Mouse (Mus musculus): ENCODE results near the gene Il16. TPM values are rescaled to one million over a fixed set of nuclear protein-coding genes. Genes with fewer than 3 reads are reported as not detected.

Gene Il16
- polyA plus RNA-seq, 1 experiment from 2014 or later, result 0.70 TPM

DNA sequence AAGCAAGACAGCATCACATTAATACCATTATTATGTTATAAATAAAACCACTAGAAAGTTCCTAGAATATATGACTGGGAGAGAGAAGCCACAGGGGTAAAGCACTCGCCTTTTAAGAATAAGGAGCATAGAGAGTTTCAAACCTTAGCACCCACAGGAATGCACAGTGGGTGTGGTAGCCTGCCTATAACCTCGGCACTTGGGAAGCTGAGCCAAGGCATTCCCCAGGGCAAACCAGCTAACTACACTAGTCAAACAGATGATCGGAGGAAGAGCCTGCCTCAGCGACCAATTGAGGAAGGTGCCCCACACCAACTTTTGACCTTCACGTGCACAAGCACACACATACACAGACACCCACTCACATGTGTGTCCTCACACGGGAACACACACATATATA lies 14.2 kb downstream of the Il16 start:
- DNase-seq (no peak), ATAC-seq (ENCODE audit: low FRiP score, low TSS enrichment) (no peak)
- Histone ChIP-seq H3K9me3 (ENCODE audit: control insufficient read depth, low read length) (no peaks in the 10 kb centered on the region), H3K27ac (replicated peaks; ENCODE audit: low read depth, low read length) (no peak overlapping the region), H3K4me1 (ENCODE audit: control insufficient read depth, insufficient read depth, low read length) (no peaks in the 10 kb centered on the region), H3K36me3 (ENCODE audit: control insufficient read depth, insufficient read depth, low read length) (no peaks in the 10 kb centered on the region), H3K27me3 (ENCODE audit: control insufficient read depth, insufficient read depth, low read length) (no peaks in the 10 kb centered on the region), H3K4me2 (ENCODE audit: low read length) (no peak overlapping the region), H3K4me3 (replicated peaks; ENCODE audit: low read depth, low read length) (no peak overlapping the region), H3K9ac (replicated peaks; ENCODE audit: low read length) (no peak overlapping the region)
- 87% methylated on average over 6 of the region's 6 CpGs for WGBS

DNA sequence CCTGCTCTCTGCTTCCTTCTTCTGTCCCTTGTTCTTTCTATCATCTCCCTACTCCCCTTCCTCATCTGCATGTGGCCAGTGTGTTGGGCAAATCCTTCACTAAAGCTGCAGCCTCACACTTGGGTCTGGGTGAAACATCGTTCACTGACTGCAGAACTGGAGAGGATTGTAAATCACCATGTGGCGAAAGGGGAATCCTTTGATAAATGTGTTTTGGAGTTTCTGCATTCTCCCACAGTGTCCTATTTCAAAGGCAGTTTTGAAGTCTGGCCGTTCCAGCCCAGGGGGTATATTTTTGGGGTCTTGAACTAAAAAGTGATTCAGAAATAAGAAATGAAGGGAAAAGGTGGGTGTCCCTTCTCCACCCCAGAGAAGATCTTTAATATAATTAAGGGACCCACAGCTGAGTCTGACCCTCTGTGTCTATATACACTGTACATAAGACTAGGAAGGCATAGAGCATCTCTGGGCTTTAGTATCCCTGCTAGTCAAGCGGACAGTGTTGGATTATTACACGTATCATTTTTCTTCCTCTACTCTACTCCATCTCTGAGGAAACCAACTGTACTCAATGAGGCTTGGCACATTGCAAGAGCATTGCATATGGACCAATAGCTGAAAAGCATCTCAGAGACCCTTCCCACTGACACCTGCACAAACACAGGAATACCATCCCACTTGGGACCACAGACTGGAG lies 18.4 kb downstream of the Il16 start:
- ATAC-seq (ENCODE audit: low FRiP score, low TSS enrichment) (no peak), DNase-seq (no peak)
- H3K4me1 ChIP-seq (ENCODE audit: control insufficient read depth, insufficient read depth, low read length), result no peaks in the 10 kb centered on the region
- no peak overlapping the region for H3K27ac ChIP-seq (replicated peaks; ENCODE audit: low read depth, low read length)
- H3K27me3 ChIP-seq (ENCODE audit: control insufficient read depth, insufficient read depth, low read length), result no peaks in the 10 kb centered on the region
- no peak overlapping the region for H3K4me3 ChIP-seq (replicated peaks; ENCODE audit: low read depth, low read length)
- no peak overlapping the region for H3K4me2 ChIP-seq (ENCODE audit: low read length)
- no peak overlapping the region for H3K9ac ChIP-seq (replicated peaks; ENCODE audit: low read length)
- H3K36me3 ChIP-seq (ENCODE audit: control insufficient read depth, insufficient read depth, low read length), result no peaks in the 10 kb centered on the region
- H3K9me3 ChIP-seq (ENCODE audit: control insufficient read depth, low read length), result no peaks in the 10 kb centered on the region
- 84% methylated on average over 5 of the region's 5 CpGs for WGBS

DNA sequence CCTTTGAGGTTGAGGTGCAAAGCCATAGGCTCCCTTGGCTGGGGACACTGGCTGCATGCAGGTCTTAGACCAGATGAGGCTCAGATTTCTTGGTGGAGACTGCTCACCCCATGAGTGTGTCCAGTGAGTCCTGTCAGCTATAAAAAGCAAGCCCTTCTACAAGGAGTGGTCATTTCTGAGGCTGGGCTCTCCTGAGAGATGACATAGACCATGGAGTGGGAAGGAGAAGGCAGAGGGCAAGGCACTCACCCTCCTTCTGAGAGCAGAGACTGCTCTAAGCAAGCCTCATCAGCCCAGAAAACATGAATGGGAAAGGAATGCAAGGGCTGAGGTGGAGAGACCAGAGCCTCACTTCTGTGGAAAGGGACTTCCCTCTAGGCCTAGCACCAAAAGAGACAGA lies 19.7 kb downstream of the Il16 start:
- Histone ChIP-seq H3K4me2 (ENCODE audit: low read length) (no peak overlapping the region), H3K36me3 (ENCODE audit: control insufficient read depth, insufficient read depth, low read length) (no peaks in the 10 kb centered on the region), H3K27me3 (ENCODE audit: control insufficient read depth, insufficient read depth, low read length) (no peaks in the 10 kb centered on the region), H3K4me1 (ENCODE audit: control insufficient read depth, insufficient read depth, low read length) (no peaks in the 10 kb centered on the region), H3K9ac (replicated peaks; ENCODE audit: low read length) (no peak overlapping the region), H3K27ac (replicated peaks; ENCODE audit: low read depth, low read length) (no peak overlapping the region), H3K4me3 (replicated peaks; ENCODE audit: low read depth, low read length) (no peak overlapping the region), H3K9me3 (ENCODE audit: control insufficient read depth, low read length) (no peaks in the 10 kb centered on the region)
- DNase-seq, result no peak
- no peak for ATAC-seq (ENCODE audit: low FRiP score, low TSS enrichment)

DNA sequence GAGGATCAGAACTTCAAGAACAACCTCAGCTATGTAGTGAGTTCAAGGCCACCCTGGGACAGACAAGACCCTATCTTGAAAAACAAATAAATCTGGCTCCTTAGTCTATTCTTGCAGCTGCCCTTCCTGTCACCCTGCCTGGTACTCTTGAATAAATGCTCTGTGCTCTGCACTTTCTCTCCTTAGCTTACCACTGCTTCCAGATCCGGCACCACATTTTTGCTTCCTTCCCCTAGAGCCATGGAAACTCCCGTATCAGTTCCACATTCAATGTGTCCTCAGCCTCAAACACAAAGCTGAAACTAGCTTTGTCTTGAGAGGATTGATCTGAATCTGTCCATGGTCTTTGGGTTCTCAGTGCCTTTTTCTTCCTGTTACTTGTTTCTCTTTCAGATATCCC lies 21.0 kb downstream of the Il16 start:
- Histone ChIP-seq H3K36me3 (ENCODE audit: control insufficient read depth, insufficient read depth, low read length) (no peaks in the 10 kb centered on the region), H3K4me3 (replicated peaks; ENCODE audit: low read depth, low read length) (no peak overlapping the region)
- WGBS, result 56% methylated on average over 2 of the region's 2 CpGs

DNA sequence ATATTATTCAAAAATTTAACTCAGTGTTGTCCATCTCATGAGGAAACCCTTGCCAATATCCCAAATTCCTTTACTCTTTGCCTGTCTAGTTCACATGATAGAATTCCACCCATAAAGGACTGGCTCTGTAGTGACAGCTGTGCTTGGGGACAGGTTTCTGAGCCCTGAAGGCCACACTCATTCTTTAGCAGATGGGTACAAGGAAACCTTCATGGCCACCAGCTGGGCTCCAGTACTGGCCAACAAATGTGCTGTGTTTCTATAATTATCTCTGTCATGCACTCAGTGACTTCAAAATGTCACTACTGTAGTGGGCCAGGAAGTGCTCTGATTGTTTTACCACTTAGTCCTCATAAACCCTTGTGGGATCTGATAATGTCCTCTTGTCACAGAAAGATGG lies 21.6 kb downstream of the Il16 start:
- no peak overlapping the region for H3K4me2 ChIP-seq (ENCODE audit: low read length)
- H3K36me3 ChIP-seq (ENCODE audit: control insufficient read depth, insufficient read depth, low read length), result no peaks in the 10 kb centered on the region
- no peak overlapping the region for H3K9ac ChIP-seq (replicated peaks; ENCODE audit: low read length)
- DNase-seq (no peak), ATAC-seq (ENCODE audit: low FRiP score, low TSS enrichment) (no peak)
- H3K4me1 ChIP-seq (ENCODE audit: control insufficient read depth, insufficient read depth, low read length), result no peaks in the 10 kb centered on the region
- no peaks in the 10 kb centered on the region for H3K9me3 ChIP-seq (ENCODE audit: control insufficient read depth, low read length)
- H3K27ac ChIP-seq (replicated peaks; ENCODE audit: low read depth, low read length), result no peak overlapping the region
- no peaks in the 10 kb centered on the region for H3K27me3 ChIP-seq (ENCODE audit: control insufficient read depth, insufficient read depth, low read length)
- H3K4me3 ChIP-seq (replicated peaks; ENCODE audit: low read depth, low read length), result no peak overlapping the region

More for the DNA sequence above, 21.0 kb downstream of the Il16 start:
- DNase-seq (no peak), ATAC-seq (ENCODE audit: low FRiP score, low TSS enrichment) (no peak)
- no peaks in the 10 kb centered on the region for H3K9me3 ChIP-seq (ENCODE audit: control insufficient read depth, low read length)
- H3K27ac ChIP-seq (replicated peaks; ENCODE audit: low read depth, low read length), result no peak overlapping the region
- no peak overlapping the region for H3K9ac ChIP-seq (replicated peaks; ENCODE audit: low read length)
- no peaks in the 10 kb centered on the region for H3K4me1 ChIP-seq (ENCODE audit: control insufficient read depth, insufficient read depth, low read length)
- no peak overlapping the region for H3K4me2 ChIP-seq (ENCODE audit: low read length)
- no peaks in the 10 kb centered on the region for H3K27me3 ChIP-seq (ENCODE audit: control insufficient read depth, insufficient read depth, low read length)

DNA sequence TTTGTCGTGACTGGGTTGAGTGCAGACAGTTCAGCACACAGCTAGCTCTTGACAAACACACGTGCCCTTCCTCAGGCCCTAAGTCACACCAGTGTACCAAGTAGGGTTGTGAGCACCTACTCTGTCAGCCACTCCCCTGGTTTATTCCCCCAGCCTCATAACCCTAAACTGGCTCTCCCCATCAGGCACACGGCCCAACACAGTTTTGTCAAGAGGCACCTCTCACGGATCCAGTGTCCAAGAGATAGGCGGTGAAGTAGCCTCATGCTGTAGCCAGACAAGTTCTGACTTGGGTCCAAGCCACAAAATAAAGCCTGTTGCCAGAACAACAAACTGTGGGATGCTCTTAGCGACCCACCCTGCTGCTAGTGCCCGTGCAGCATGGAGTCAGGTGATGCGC lies 22.3 kb downstream of the Il16 start:
- Histone ChIP-seq H3K27me3 (ENCODE audit: control insufficient read depth, insufficient read depth, low read length) (no peaks in the 10 kb centered on the region), H3K4me2 (ENCODE audit: low read length) (no peak overlapping the region), H3K27ac (replicated peaks; ENCODE audit: low read depth, low read length) (no peak overlapping the region), H3K9me3 (ENCODE audit: control insufficient read depth, low read length) (no peaks in the 10 kb centered on the region), H3K4me3 (replicated peaks; ENCODE audit: low read depth, low read length) (no peak overlapping the region), H3K4me1 (ENCODE audit: control insufficient read depth, insufficient read depth, low read length) (no peaks in the 10 kb centered on the region), H3K9ac (replicated peaks; ENCODE audit: low read length) (no peak overlapping the region), H3K36me3 (ENCODE audit: control insufficient read depth, insufficient read depth, low read length) (no peaks in the 10 kb centered on the region)
- DNase-seq, result no peak
- WGBS, result 87% methylated on average over 8 of the region's 8 CpGs
- no peak for ATAC-seq (ENCODE audit: low FRiP score, low TSS enrichment)

DNA sequence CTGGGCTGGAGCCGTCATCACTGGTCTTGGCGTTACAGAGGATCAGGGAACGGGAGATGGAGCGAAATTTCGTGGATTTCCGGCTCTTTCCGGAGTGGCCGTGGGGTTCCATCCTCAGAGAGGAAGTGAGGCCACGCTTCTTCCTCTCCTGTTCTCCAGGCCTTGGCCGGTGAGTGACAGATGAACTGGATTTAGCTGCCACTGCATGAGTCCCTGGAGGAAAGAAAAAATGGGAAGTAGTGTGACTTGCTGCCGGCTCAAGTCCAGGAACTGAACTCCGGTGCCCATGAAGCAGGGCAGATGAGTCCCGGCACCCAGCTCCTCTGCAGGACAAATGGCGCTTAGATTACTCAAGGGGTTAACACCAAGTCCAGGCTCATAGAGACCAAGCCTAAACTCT lies 23.0 kb downstream of the Il16 start:
- H3K27ac ChIP-seq (replicated peaks; ENCODE audit: low read depth, low read length), result no peak overlapping the region
- ATAC-seq (ENCODE audit: low FRiP score, low TSS enrichment) (no peak), DNase-seq (no peak)
- no peaks in the 10 kb centered on the region for H3K9me3 ChIP-seq (ENCODE audit: control insufficient read depth, low read length)
- H3K36me3 ChIP-seq (ENCODE audit: control insufficient read depth, insufficient read depth, low read length), result no peaks in the 10 kb centered on the region
- 93% methylated on average over 14 of the region's 14 CpGs for WGBS
- H3K4me3 ChIP-seq (replicated peaks; ENCODE audit: low read depth, low read length), result no peak overlapping the region
- H3K4me2 ChIP-seq (ENCODE audit: low read length), result no peak overlapping the region
- no peak overlapping the region for H3K9ac ChIP-seq (replicated peaks; ENCODE audit: low read length)
- H3K4me1 ChIP-seq (ENCODE audit: control insufficient read depth, insufficient read depth, low read length), result no peaks in the 10 kb centered on the region
- no peaks in the 10 kb centered on the region for H3K27me3 ChIP-seq (ENCODE audit: control insufficient read depth, insufficient read depth, low read length)

DNA sequence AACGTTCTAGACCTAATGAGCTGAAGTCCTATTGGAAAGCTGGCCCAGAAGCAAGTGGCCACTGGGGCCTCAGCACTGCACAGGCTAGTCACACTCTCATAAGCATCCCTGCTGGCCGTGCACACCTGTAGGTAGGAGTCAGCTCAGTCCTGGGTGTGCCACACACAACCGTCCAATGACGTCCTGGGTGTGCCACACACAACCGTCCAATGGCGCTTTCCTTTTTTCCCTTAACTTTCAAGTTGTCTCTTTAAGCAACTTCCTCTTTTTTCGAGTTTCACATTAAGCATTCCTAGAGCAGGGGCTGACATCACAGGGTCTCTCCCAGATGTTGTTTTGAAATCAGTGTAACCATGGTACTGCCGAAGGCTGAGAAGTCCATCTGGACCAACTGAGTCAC lies 25.3 kb downstream of the Il16 start:
- H3K36me3 ChIP-seq (ENCODE audit: control insufficient read depth, insufficient read depth, low read length), result no peaks in the 10 kb centered on the region
- H3K9me3 ChIP-seq (ENCODE audit: control insufficient read depth, low read length), result no peaks in the 10 kb centered on the region
- no peak for DNase-seq
- no peak overlapping the region for H3K4me3 ChIP-seq (replicated peaks; ENCODE audit: low read depth, low read length)
- H3K4me1 ChIP-seq (ENCODE audit: control insufficient read depth, insufficient read depth, low read length), result no peaks in the 10 kb centered on the region
- WGBS, result 86% methylated on average over 8 of the region's 8 CpGs
- H3K27me3 ChIP-seq (ENCODE audit: control insufficient read depth, insufficient read depth, low read length), result no peaks in the 10 kb centered on the region
- H3K27ac ChIP-seq (replicated peaks; ENCODE audit: low read depth, low read length), result no peak overlapping the region
- no peak overlapping the region for H3K4me2 ChIP-seq (ENCODE audit: low read length)
- no peak overlapping the region for H3K9ac ChIP-seq (replicated peaks; ENCODE audit: low read length)
- ATAC-seq (ENCODE audit: low FRiP score, low TSS enrichment), result no peak

DNA sequence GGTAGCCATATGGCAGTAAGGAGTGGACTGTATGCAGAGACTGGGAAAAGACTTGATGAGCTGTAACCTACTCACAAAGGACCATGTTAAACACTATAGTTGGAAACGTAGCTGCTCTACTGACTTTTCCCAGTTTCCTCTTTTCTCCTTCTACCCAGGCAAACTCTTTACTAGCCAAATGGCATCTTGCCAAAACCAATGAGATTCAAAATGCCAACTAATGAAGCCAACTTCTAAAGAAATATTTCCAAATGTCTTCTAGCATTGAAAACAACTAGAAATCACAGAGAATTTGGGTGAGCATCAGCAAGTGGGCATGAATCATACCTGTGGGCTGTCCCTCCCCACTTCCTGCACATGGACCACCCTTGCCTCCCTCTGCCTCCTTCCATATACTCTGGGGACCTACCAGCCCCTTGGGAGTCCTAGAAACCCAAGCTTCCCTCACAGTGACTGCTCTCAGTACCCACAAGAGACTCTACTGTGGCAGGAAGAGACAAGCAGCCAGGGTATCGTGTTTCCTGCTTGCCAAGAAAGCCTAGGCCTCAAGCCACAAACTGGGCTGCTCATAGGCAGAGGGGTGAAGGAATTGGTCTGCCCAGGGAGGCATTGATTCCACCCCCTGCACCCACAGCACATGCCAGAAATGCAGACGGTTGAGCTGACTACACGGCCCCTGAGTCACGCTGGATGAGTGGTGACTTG lies 28.4 kb downstream of the Il16 start:
- Histone ChIP-seq H3K4me3 (replicated peaks; ENCODE audit: low read depth, low read length) (no peak overlapping the region), H3K4me1 (ENCODE audit: control insufficient read depth, insufficient read depth, low read length) (no peaks in the 10 kb centered on the region), H3K4me2 (ENCODE audit: low read length) (no peak overlapping the region), H3K9me3 (ENCODE audit: control insufficient read depth, low read length) (peaks cover 6% of the 10 kb centered on the region; the same call in 1 of the 2 replicates), H3K9ac (replicated peaks; ENCODE audit: low read length) (no peak overlapping the region), H3K27ac (replicated peaks; ENCODE audit: low read depth, low read length) (no peak overlapping the region), H3K36me3 (ENCODE audit: control insufficient read depth, insufficient read depth, low read length) (no peaks in the 10 kb centered on the region), H3K27me3 (ENCODE audit: control insufficient read depth, insufficient read depth, low read length) (no peaks in the 10 kb centered on the region)
- WGBS, result 68% methylated on average over 5 of the region's 5 CpGs
- ATAC-seq (ENCODE audit: low FRiP score, low TSS enrichment) (no peak), DNase-seq (no peak)

Measured in midbrain, embryonic 14.5 days (tissue).